Mouse (Mus musculus) heart, embryonic 14.5 days (tissue): ENCODE measurements around the gene Olfr573-ps1. TPM values are rescaled to one million over a fixed set of nuclear protein-coding genes. Genes with fewer than 3 reads are reported as not detected.

Source experiments
- ATAC-seq: fragments of 200-750 bp; cut with Nextera tagmentation; 2 replicates; pipeline ENCODE4 v1.8.0; 2017; ENCODE audit warnings: low read depth, moderate TSS enrichment; ENCODE audit not compliant: insufficient number of reproducible peaks, insufficient read depth, low FRiP score
- H3K27ac ChIP-seq, 2 experiments: fragments of 200-500 bp in 1 of 2; fragments of 300-500 bp in 1 of 2; sonication (generic) in 1 of 2; replicated peaks in 1 of 2; 2 replicates each; pipeline ENCODE4 v1.5.1; 2012 to 2014; ENCODE audit warnings: low read depth in 2 of 2, low read length in 2 of 2, control low read depth in 1 of 2, mild to moderate bottlenecking in 1 of 2, mixed read lengths in 1 of 2; ENCODE audit not compliant: control insufficient read depth in 1 of 2, insufficient read depth in 1 of 2
- H3K27me3 ChIP-seq: fragments of 300-500 bp; sonication (generic); 2 replicates; pipeline ENCODE4 v1.6.1; 2014; ENCODE audit warnings: mild to moderate bottlenecking, low read length, control low read depth; ENCODE audit not compliant: control insufficient read depth, insufficient read depth
- H3K36me3 ChIP-seq: fragments of 300-500 bp; sonication (generic); 2 replicates; pipeline ENCODE4 v1.6.1; 2014; ENCODE audit warnings: mild to moderate bottlenecking, control low read depth, low read length, mixed read lengths; ENCODE audit not compliant: control insufficient read depth, insufficient read depth
- H3K4me1 ChIP-seq, 2 experiments: fragments of 200-500 bp in 1 of 2; fragments of 300-500 bp in 1 of 2; sonication (generic) in 1 of 2; 2 replicates each; pipeline ENCODE4 v1.6.1; 2012 to 2014; ENCODE audit warnings: low read length in 2 of 2, control low read depth in 1 of 2, mixed read lengths in 1 of 2; ENCODE audit not compliant: control insufficient read depth in 2 of 2, insufficient read depth in 2 of 2
- H3K4me2 ChIP-seq: fragments of 300-500 bp; sonication (generic); 2 replicates; pipeline ENCODE4 v1.6.1; 2014; ENCODE audit warnings: mild to moderate bottlenecking, low read length
- H3K4me3 ChIP-seq, 2 experiments: fragments of 200-500 bp in 1 of 2; fragments of 300-500 bp in 1 of 2; sonication (generic) in 1 of 2; 2 replicates each; pipeline ENCODE4 v1.5.1; 2012 to 2014; ENCODE audit warnings: low read length in 2 of 2, mild to moderate bottlenecking in 2 of 2, control low read depth in 1 of 2, low read depth in 1 of 2, moderate library complexity in 1 of 2; ENCODE audit not compliant: control insufficient read depth in 1 of 2, insufficient read depth in 1 of 2
- H3K9ac ChIP-seq: fragments of 300-500 bp; sonication (generic); 2 replicates; pipeline ENCODE4 v1.6.1; 2014; ENCODE audit warnings: mild to moderate bottlenecking, low read length
- H3K9me3 ChIP-seq: fragments of 300-500 bp; sonication (generic); 2 replicates; pipeline ENCODE4 v1.6.1; 2016; ENCODE audit warnings: low read length, control low read depth; ENCODE audit not compliant: control insufficient read depth
- WGBS: fragments of 180-500 bp; shearing (Covaris S2); extraction: QIAGEN DNeasy Blood & Tissue Kit; methylation state at CpG from one replicate; pipeline ENCODE4 v1.1.7; 2014; 5-methylcytosine and 5-hydroxymethylcytosine counted together
- polyA plus RNA-seq: library from polyadenylated mRNA; unstranded; fragments of >200 nt; fragmentation: Nextera tagmentation; extraction: Ambion mirVana; gene quantifications from 2 replicates; pipeline ENCODE4 v1.2.1, GENCODE M21; 2014

Gene Olfr573-ps1
- polyA plus RNA-seq, 1 experiment from 2014 or later: not detected

DNA sequence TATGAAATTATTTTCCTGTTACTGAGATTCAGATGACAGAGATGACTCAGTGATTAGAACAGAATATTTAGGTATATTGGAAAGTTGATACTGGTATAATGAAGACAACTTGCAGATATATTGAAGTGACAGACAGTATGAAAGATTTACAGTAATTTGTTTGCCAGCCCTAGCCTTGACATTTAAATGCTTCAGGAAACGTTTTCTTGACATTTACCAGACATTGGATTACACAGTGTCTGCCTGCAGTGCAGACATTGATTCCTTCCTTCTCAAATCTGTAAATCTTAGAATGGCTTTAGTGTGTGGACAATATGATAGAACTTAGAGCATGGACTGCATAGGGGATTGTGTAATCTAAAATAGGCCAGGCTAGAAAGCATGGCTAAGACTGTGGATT is 27.1 kb downstream of the Olfr573-ps1 start:
- 16% methylated on average over 1 of the region's 1 CpGs for WGBS
- no peak overlapping the region for H3K9ac ChIP-seq
- no peak overlapping the region for H3K4me2 ChIP-seq
- ATAC-seq: no peak
- H3K4me1 ChIP-seq: peaks cover 2 to 4% of the 10 kb centered on the region in 2 experiments; a peak in 2 of 4 replicates
- H3K27me3 ChIP-seq: no peaks in the 10 kb centered on the region
- H3K36me3 ChIP-seq: no peaks in the 10 kb centered on the region
- H3K27ac ChIP-seq: no peak overlapping the region
- H3K9me3 ChIP-seq: no peaks in the 10 kb centered on the region
- no peak overlapping the region for H3K4me3 ChIP-seq

Other genes starting within 250 kb of the Olfr573-ps1 start
- gene Olfr557, start 246.7 kb downstream of the Olfr573-ps1 start, polyA plus RNA-seq: not detected in 2 replicates
- 0.20 and 0.30 TPM in 2 replicates for gene Olfr558, start 240.4 kb downstream of the Olfr573-ps1 start, polyA plus RNA-seq
- gene Olfr33, start 223.5 kb downstream of the Olfr573-ps1 start, polyA plus RNA-seq: not detected in 2 replicates
- gene Olfr559, start 215.1 kb downstream of the Olfr573-ps1 start, polyA plus RNA-seq: 0.12 TPM in 1 of 2 replicates, not detected in the other
- gene Olfr560, start 183.2 kb downstream of the Olfr573-ps1 start, polyA plus RNA-seq: not detected in 2 replicates
- not detected in 2 replicates for gene Olfr78, start 183.1 kb downstream of the Olfr573-ps1 start, polyA plus RNA-seq
- gene Olfr561, start 171.4 kb downstream of the Olfr573-ps1 start, polyA plus RNA-seq: not detected in 2 replicates
- gene Olfr564, start 139.1 kb downstream of the Olfr573-ps1 start, polyA plus RNA-seq: not detected in 2 replicates
- gene Olfr566, start 83.8 kb downstream of the Olfr573-ps1 start, polyA plus RNA-seq: not detected in 2 replicates
- not detected in 2 replicates for gene Olfr568, start 65.5 kb downstream of the Olfr573-ps1 start, polyA plus RNA-seq
- gene Olfr569, start 51.7 kb downstream of the Olfr573-ps1 start, polyA plus RNA-seq: not detected in 2 replicates
- gene Olfr570, start 48.0 kb downstream of the Olfr573-ps1 start, polyA plus RNA-seq: not detected in 2 replicates
- gene Olfr571, start 25.0 kb downstream of the Olfr573-ps1 start, polyA plus RNA-seq: not detected in 2 replicates
- gene Olfr572, start 18.2 kb downstream of the Olfr573-ps1 start, polyA plus RNA-seq: not detected in 2 replicates
- not detected in 2 replicates for gene Olfr574, start 5.9 kb upstream of the Olfr573-ps1 start, polyA plus RNA-seq
- gene Olfr575, start 16.2 kb upstream of the Olfr573-ps1 start, polyA plus RNA-seq: not detected in 2 replicates
- gene Olfr576, start 20.1 kb upstream of the Olfr573-ps1 start, polyA plus RNA-seq: not detected in 2 replicates
- not detected in 2 replicates for gene Olfr577, start 33.4 kb upstream of the Olfr573-ps1 start, polyA plus RNA-seq
- not detected in 2 replicates for gene Olfr578, start 46.7 kb upstream of the Olfr573-ps1 start, polyA plus RNA-seq
- not detected in 2 replicates for gene Olfr582, start 95.4 kb upstream of the Olfr573-ps1 start, polyA plus RNA-seq
- gene Olfr583, start 108.7 kb upstream of the Olfr573-ps1 start, polyA plus RNA-seq: not detected in 2 replicates
- not detected in 2 replicates for gene Olfr584, start 139.3 kb upstream of the Olfr573-ps1 start, polyA plus RNA-seq
- not detected in 2 replicates for gene Olfr585, start 155.1 kb upstream of the Olfr573-ps1 start, polyA plus RNA-seq
- gene Olfr586, start 183.1 kb upstream of the Olfr573-ps1 start, polyA plus RNA-seq: not detected in 2 replicates
- not detected in 2 replicates for gene Olfr588-ps1, start 198.3 kb upstream of the Olfr573-ps1 start, polyA plus RNA-seq
- gene Olfr589, start 213.8 kb upstream of the Olfr573-ps1 start, polyA plus RNA-seq: not detected in 2 replicates
- gene Olfr591, start 235.8 kb upstream of the Olfr573-ps1 start, polyA plus RNA-seq: not detected in 2 replicates
- not detected in 2 replicates for gene Olfr592, start 242.2 kb upstream of the Olfr573-ps1 start, polyA plus RNA-seq